23 mouse cellular contexts compared by ENCODE assay signal in genomic region chr4:150725443-150726135, GRCm38 (mm10).
DNase-seq lines count a peak whose midpoint lies in the region; ATAC-seq and TF ChIP-seq lines count a peak whose summit lies in the region.
"Had no signal": no experiment of that assay in that cellular context is flagged by ENCODE, and none has a peak within 500 bp of the region (broad histone marks: within the 10 kb centered on the region; RNA-seq: fewer than 3 reads in every experiment).

No protein-coding gene starts in this region.

- 0 out of 2 replicates have a peak, but pooled peaks cover 3% of the 10 kb centered on the region for H3K9me3 ChIP-seq in embryonic facial prominence, embryonic 14.5 days (ENCODE audit: control insufficient read depth, low read length)
- peaks cover 3% of the 10 kb centered on the region; the same call in 1 of the 2 replicates for H3K9me3 ChIP-seq in embryonic facial prominence, embryonic 10.5 days
- peaks cover 7% of the 10 kb centered on the region for H3K9me3 ChIP-seq in hindbrain, embryonic 10.5 days
- H3K9me3 ChIP-seq in hindbrain, postnatal 0 days (ENCODE audit: low read length), result no peaks in the 10 kb centered on the region
- H3K9me3 ChIP-seq in liver, postnatal 0 days (ENCODE audit: low read length), result no peaks in the 10 kb centered on the region
- no peaks in the 10 kb centered on the region for H3K9me3 ChIP-seq in liver, embryonic 12.5 days (replicated peaks)
- H3K9me3 ChIP-seq: embryonic facial prominence, embryonic 12.5 days; limb, embryonic 13.5 days; liver, embryonic 15.5 days; midbrain, embryonic 12.5 days; neural tube, embryonic 15.5 days had no signal

- H3K27me3 ChIP-seq in embryonic facial prominence, embryonic 14.5 days (replicated peaks; ENCODE audit: control insufficient read depth, insufficient read depth, low read length), result no peaks in the 10 kb centered on the region
- H3K27me3 ChIP-seq in embryonic facial prominence, embryonic 10.5 days (replicated peaks; ENCODE audit: low read depth, poor library complexity, severe bottlenecking), result no peaks in the 10 kb centered on the region
- no peaks in the 10 kb centered on the region; the same call in 1 of the 2 replicates for H3K27me3 ChIP-seq in hindbrain, embryonic 10.5 days (ENCODE audit: insufficient read depth, poor library complexity, severe bottlenecking)
- no peaks in the 10 kb centered on the region for H3K27me3 ChIP-seq in hindbrain, postnatal 0 days (ENCODE audit: insufficient read depth, low read length)
- H3K27me3 ChIP-seq in liver, postnatal 0 days (ENCODE audit: insufficient read depth, low read length), result no peaks in the 10 kb centered on the region
- no peaks in the 10 kb centered on the region for H3K27me3 ChIP-seq in liver, embryonic 12.5 days (replicated peaks)
- H3K27me3 ChIP-seq: embryonic facial prominence, embryonic 12.5 days; limb, embryonic 13.5 days; liver, embryonic 15.5 days; neural tube, embryonic 15.5 days had no signal

- H3K4me3 ChIP-seq in embryonic facial prominence, embryonic 14.5 days (ENCODE audit: low read depth, low read length), result no peak overlapping the region
- no peak overlapping the region for H3K4me3 ChIP-seq in embryonic facial prominence, embryonic 10.5 days
- no peak overlapping the region for H3K4me3 ChIP-seq in hindbrain, embryonic 10.5 days
- no peak overlapping the region for H3K4me3 ChIP-seq in hindbrain, postnatal 0 days (ENCODE audit: low read length)
- H3K4me3 ChIP-seq in liver, postnatal 0 days (ENCODE audit: low read depth, low read length), result no peak overlapping the region
- H3K4me3 ChIP-seq in liver, embryonic 12.5 days, result no peak overlapping the region
- H3K4me3 ChIP-seq: embryonic facial prominence, embryonic 12.5 days; erythroblast, embryonic 14.5 days; heart, embryonic 13.5 days; limb, embryonic 13.5 days; liver, embryonic 15.5 days; midbrain, embryonic 12.5 days; neural tube, embryonic 15.5 days had no signal

- no peak for ATAC-seq in embryonic facial prominence, embryonic 14.5 days (ENCODE audit: low read depth)
- ATAC-seq in hindbrain, postnatal 0 days, result no peak
- ATAC-seq in liver, postnatal 0 days, result peak; percentile 2; the same call in 1 of the 2 replicates
- ATAC-seq in liver, embryonic 12.5 days, result no peak
- ATAC-seq in common myeloid progenitor, adult 5-6 weeks (replicated peaks; ENCODE audit: low read depth, poor library complexity, severe bottlenecking), result peak; percentile 65
- ATAC-seq: activated CD4-positive, CD25-positive, alpha-beta regulatory T cell, adult 4 months; forebrain, embryonic 14.5 days; hindbrain, embryonic 16.5 days; intestine, embryonic 16.5 days had no signal

- TF ChIP-seq EP300 in liver, postnatal 0 days (IDR thresholded peaks at IDR 0.05; ENCODE audit: low read depth), result no peak

- no peaks in the 10 kb centered on the region for H3K36me3 ChIP-seq in embryonic facial prominence, embryonic 14.5 days (ENCODE audit: control insufficient read depth, insufficient read depth, low read length)
- H3K36me3 ChIP-seq in embryonic facial prominence, embryonic 10.5 days (replicated peaks), result no peaks in the 10 kb centered on the region
- peaks cover 4% of the 10 kb centered on the region; the same call in 1 of the 2 replicates for H3K36me3 ChIP-seq in hindbrain, embryonic 10.5 days
- no peaks in the 10 kb centered on the region for H3K36me3 ChIP-seq in hindbrain, postnatal 0 days (ENCODE audit: insufficient read depth, low read length)
- no peaks in the 10 kb centered on the region for H3K36me3 ChIP-seq in liver, postnatal 0 days (replicated peaks; ENCODE audit: insufficient read depth, low read length)
- H3K36me3 ChIP-seq in liver, embryonic 12.5 days, result no peaks in the 10 kb centered on the region
- H3K36me3 ChIP-seq: embryonic facial prominence, embryonic 12.5 days; heart, embryonic 13.5 days; limb, embryonic 13.5 days; liver, embryonic 15.5 days; midbrain, embryonic 12.5 days; neural tube, embryonic 15.5 days had no signal

- H3K9ac ChIP-seq in embryonic facial prominence, embryonic 14.5 days (ENCODE audit: low read depth, low read length), result no peak overlapping the region
- H3K9ac ChIP-seq in hindbrain, postnatal 0 days (replicated peaks; ENCODE audit: low read length), result no peak overlapping the region
- H3K9ac ChIP-seq in liver, postnatal 0 days (replicated peaks), result no peak overlapping the region
- H3K9ac ChIP-seq in liver, embryonic 12.5 days, result no peak overlapping the region
- H3K9ac ChIP-seq: embryonic facial prominence, embryonic 12.5 days; heart, embryonic 13.5 days; limb, embryonic 13.5 days; liver, embryonic 15.5 days; midbrain, embryonic 12.5 days; neural tube, embryonic 15.5 days had no signal

- peak overlapping the region; percentile 33 for H3K27ac ChIP-seq in embryonic facial prominence, embryonic 14.5 days (replicated peaks; ENCODE audit: low read depth, low read length)
- H3K27ac ChIP-seq in embryonic facial prominence, embryonic 10.5 days (replicated peaks), result no peak overlapping the region
- H3K27ac ChIP-seq in hindbrain, embryonic 10.5 days, result peak overlapping the region; percentile 53; the same call in 1 of the 2 replicates
- no peak overlapping the region for H3K27ac ChIP-seq in hindbrain, postnatal 0 days
- H3K27ac ChIP-seq in liver, postnatal 0 days (ENCODE audit: low read depth), result peak overlapping the region; percentile 79
- H3K27ac ChIP-seq in liver, embryonic 12.5 days, result no peak overlapping the region
- H3K27ac ChIP-seq: embryonic facial prominence, embryonic 12.5 days; heart, embryonic 13.5 days; limb, embryonic 13.5 days; liver, embryonic 15.5 days; midbrain, embryonic 12.5 days; neural tube, embryonic 15.5 days had no signal

- DNase-seq in embryonic facial prominence, embryonic 14.5 days (ENCODE audit: low spot score), result no peak
- no peak for DNase-seq in embryonic facial prominence, embryonic 10.5 days (ENCODE audit: low spot score)
- DNase-seq in hindbrain, embryonic 10.5 days (ENCODE audit: low spot score), result no peak
- no peak for DNase-seq in hindbrain, postnatal 0 days (ENCODE audit: low spot score)
- DNase-seq in liver, postnatal 0 days, result no peak
- DNase-seq in urinary bladder, postnatal 25 days (ENCODE audit: low spot score), result no peak
- DNase-seq: cerebellum, adult 11-12 months; kidney, postnatal 14 days; right cerebral cortex, adult 18-20 months; right cerebral cortex, postnatal 4 days had no signal

- H3K4me1 ChIP-seq in embryonic facial prominence, embryonic 14.5 days (ENCODE audit: control insufficient read depth, insufficient read depth, low read length), result peaks cover 17% of the 10 kb centered on the region; the same call in 1 of the 2 replicates
- H3K4me1 ChIP-seq in embryonic facial prominence, embryonic 10.5 days, result peaks cover 34% of the 10 kb centered on the region
- H3K4me1 ChIP-seq in hindbrain, embryonic 10.5 days (replicated peaks), result peaks cover 44% of the 10 kb centered on the region
- H3K4me1 ChIP-seq in hindbrain, postnatal 0 days (ENCODE audit: insufficient read depth, low read length), result no peaks in the 10 kb centered on the region; the same call in 1 of the 2 replicates
- peaks cover 14% of the 10 kb centered on the region for H3K4me1 ChIP-seq in liver, postnatal 0 days (ENCODE audit: insufficient read depth)
- peaks cover 11% of the 10 kb centered on the region; the same call in 1 of the 2 replicates for H3K4me1 ChIP-seq in liver, embryonic 12.5 days

- no peak overlapping the region for H3K4me2 ChIP-seq in embryonic facial prominence, embryonic 14.5 days (ENCODE audit: low read depth, low read length)
- no peak overlapping the region for H3K4me2 ChIP-seq in hindbrain, postnatal 0 days (ENCODE audit: low read depth, low read length)
- no peak overlapping the region for H3K4me2 ChIP-seq in liver, postnatal 0 days (ENCODE audit: low read depth, low read length)
- no peak overlapping the region for H3K4me2 ChIP-seq in liver, embryonic 12.5 days
- H3K4me2 ChIP-seq: embryonic facial prominence, embryonic 12.5 days; heart, embryonic 13.5 days; limb, embryonic 13.5 days; liver, embryonic 15.5 days; midbrain, embryonic 12.5 days; neural tube, embryonic 15.5 days had no signal

- TF ChIP-seq CTCF in hindbrain, postnatal 0 days (IDR thresholded peaks at IDR 0.05; ENCODE audit: low read depth), result no peak
- no peak for TF ChIP-seq CTCF in liver, postnatal 0 days (IDR thresholded peaks at IDR 0.05; ENCODE audit: low read depth)

- WGBS in embryonic facial prominence, embryonic 14.5 days, result 61% methylated on average over 17 of the region's 17 CpGs
- WGBS in embryonic facial prominence, embryonic 10.5 days, result 82% methylated on average over 17 of the region's 17 CpGs
- WGBS in hindbrain, embryonic 10.5 days, result 77% methylated on average over 17 of the region's 17 CpGs
- 60% methylated on average over 17 of the region's 17 CpGs for WGBS in hindbrain, postnatal 0 days
- 54% methylated on average over 17 of the region's 17 CpGs for WGBS in liver, postnatal 0 days (ENCODE audit: insufficient replicate concordance)
- 59% methylated on average over 17 of the region's 17 CpGs for WGBS in liver, embryonic 12.5 days (ENCODE audit: insufficient replicate concordance)

Comparison
In these comparisons a context has a peak if more than half of its experiments do, and no peak if none do; other contexts are left out.
1. ATAC-seq: peak in liver, postnatal 0 days (single experiment) and common myeloid progenitor, adult 5-6 weeks (single experiment); none in embryonic facial prominence, embryonic 14.5 days (single experiment), hindbrain, postnatal 0 days (single experiment) and liver, embryonic 12.5 days (single experiment).
2. H3K27ac ChIP-seq: peak in embryonic facial prominence, embryonic 14.5 days (single experiment), hindbrain, embryonic 10.5 days (single experiment) and liver, postnatal 0 days (single experiment); none in embryonic facial prominence, embryonic 10.5 days (single experiment), hindbrain, postnatal 0 days (single experiment) and liver, embryonic 12.5 days (single experiment).